Mouse (Mus musculus): ENCODE data around the gene Tectb.

DNA sequence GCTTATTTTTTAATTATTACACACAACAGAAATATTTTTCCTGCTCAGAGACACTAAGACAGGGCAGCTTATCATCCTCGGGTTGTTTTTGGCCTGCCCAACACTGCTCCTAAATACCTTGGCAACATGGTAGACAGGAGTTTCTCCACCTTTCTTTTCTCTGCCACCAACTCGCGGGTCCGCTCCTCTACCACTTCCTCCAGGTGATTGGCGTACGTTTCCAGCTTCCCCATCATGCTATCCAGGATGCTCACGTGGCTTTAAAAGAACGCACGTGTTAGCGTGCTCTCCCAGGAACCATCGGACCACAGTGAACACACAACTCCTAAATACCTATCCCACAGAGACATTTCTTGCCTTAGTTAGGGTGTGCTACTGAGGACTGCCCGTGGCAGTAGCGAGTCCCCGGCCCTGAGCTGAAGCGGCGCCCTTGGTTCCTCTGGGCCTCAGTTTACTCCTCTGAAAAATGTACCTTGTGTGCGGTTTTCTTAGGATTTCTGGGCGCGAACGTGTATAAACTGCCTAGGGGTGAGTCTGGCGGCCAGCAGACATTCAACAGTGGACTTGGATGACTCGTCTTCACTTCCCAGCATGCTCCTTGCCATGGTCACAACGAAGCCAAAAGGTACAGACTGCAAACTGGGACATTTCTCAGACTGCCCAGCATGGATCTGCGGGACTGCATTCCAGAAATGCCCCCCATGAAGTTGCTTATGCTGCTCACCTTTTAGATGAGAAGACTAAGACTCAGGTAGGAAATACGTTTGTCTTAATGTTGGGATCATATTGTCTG is 27.4 kb downstream of the Tectb start:
- TF ChIP-seq POLR2A (IDR thresholded peaks at IDR 0.05; ENCODE audit: low read depth, low read length) (no peak), CTCF (IDR thresholded peaks at IDR 0.05; ENCODE audit: extremely low read depth, insufficient read depth, insufficient read length, insufficient replicate concordance) (no peak)

Data from spleen, adult 2 months (tissue).